Mouse (Mus musculus): ENCODE data around the gene Arf3.

DNA sequence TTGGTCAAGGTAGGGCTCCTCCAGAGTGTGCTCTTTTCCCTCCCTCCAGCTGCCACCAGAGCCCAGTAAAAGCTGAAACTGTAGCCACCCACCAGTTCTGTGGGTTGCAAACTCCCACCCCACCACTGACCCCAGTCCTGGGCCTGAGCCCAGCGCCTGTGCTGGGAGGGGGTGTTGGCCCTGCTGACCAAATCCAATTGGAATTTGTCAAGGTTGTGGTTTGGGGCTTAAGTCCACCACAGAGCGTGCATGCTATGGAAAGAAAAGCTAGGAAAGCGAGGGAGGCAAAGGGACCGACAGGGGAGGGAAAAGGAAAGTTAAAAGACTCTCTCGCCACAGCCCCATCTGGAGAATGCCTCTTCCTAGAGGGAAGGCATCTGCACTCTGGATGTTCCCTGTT is 5.2 kb upstream of the Arf3 start:
- TF ChIP-seq CTCF (IDR thresholded peaks at IDR 0.05; ENCODE audit: borderline replicate concordance, control insufficient read depth, extremely low read depth, insufficient read depth, low read length, poor library complexity), result no peak
- no peak for TF ChIP-seq POLR2A (IDR thresholded peaks at IDR 0.05; ENCODE audit: control insufficient read depth, extremely low read depth, insufficient read depth, low read length, poor library complexity)
